In genomic region chr5:115158040-115158983, GRCm38 (mm10) we compare ENCODE assay signal across 8 mouse cellular contexts. TPM values are rescaled to one million over a fixed set of nuclear protein-coding genes. Genes with fewer than 3 reads are reported as not detected.
DNase-seq lines count a peak whose midpoint lies in the region; ATAC-seq and TF ChIP-seq lines count a peak whose summit lies in the region.

TSS of gene Mlec (minus strand) at chr5:115158179.

- H3K27ac ChIP-seq in ES-Bruce4 (ENCODE audit: insufficient read depth, low read length), result peak within 1 kb of the TSS; percentile 47; the same call in 1 of the 2 replicates
- peak within 1 kb of the TSS; percentile 97 for H3K27ac ChIP-seq in forebrain, embryonic 14.5 days (ENCODE audit: low read depth, low read length)
- peak within 1 kb of the TSS; percentile 100 for H3K27ac ChIP-seq in neural tube, embryonic 15.5 days (replicated peaks)

- under 1% methylated on average over 75 of the region's 78 CpGs for WGBS in forebrain, embryonic 14.5 days
- WGBS in neural tube, embryonic 15.5 days, result under 1% methylated on average over 73 of the region's 78 CpGs

- H3K4me1 ChIP-seq in ES-Bruce4 (ENCODE audit: control insufficient read depth, insufficient read depth, low read length), result peaks cover 3% of the 10 kb centered on the region
- peaks cover 23% of the 10 kb centered on the region for H3K4me1 ChIP-seq in forebrain, embryonic 14.5 days (ENCODE audit: control insufficient read depth, insufficient read depth, low read length)
- peaks cover 55% of the 10 kb centered on the region for H3K4me1 ChIP-seq in neural tube, embryonic 15.5 days

- intact Hi-C loops in heart, postnatal 14 days (cut with DNase I), result no loop called here

- no peaks in the 10 kb centered on the region for H3K9me3 ChIP-seq in ES-Bruce4 (replicated peaks; ENCODE audit: control insufficient read depth, insufficient read depth, low read length, poor library complexity, severe bottlenecking)
- H3K9me3 ChIP-seq in forebrain, embryonic 14.5 days (replicated peaks; ENCODE audit: control insufficient read depth, low read length), result no peaks in the 10 kb centered on the region
- H3K9me3 ChIP-seq in neural tube, embryonic 15.5 days (replicated peaks), result no peaks in the 10 kb centered on the region

- no peak for TF ChIP-seq CTCF in ES-Bruce4 (IDR thresholded peaks at IDR 0.05; ENCODE audit: low read depth, low read length)

- peak; percentile 93 for ATAC-seq in cerebellum, adult (ENCODE audit: insufficient number of reproducible peaks, low FRiP score, low TSS enrichment)
- peak; percentile 98 for ATAC-seq in forebrain, embryonic 14.5 days
- ATAC-seq in neural tube, embryonic 15.5 days (ENCODE audit: low FRiP score), result peak; percentile 97

- no peaks in the 10 kb centered on the region for H3K27me3 ChIP-seq in ES-Bruce4 (ENCODE audit: control insufficient read depth, insufficient read depth, low read length, poor library complexity, severe bottlenecking)
- H3K27me3 ChIP-seq in forebrain, embryonic 14.5 days (replicated peaks; ENCODE audit: control insufficient read depth, insufficient read depth, low read length), result no peaks in the 10 kb centered on the region
- H3K27me3 ChIP-seq in neural tube, embryonic 15.5 days (replicated peaks), result no peaks in the 10 kb centered on the region

- peak within 1 kb of the TSS; percentile 96 for H3K9ac ChIP-seq in ES-Bruce4 (ENCODE audit: low read depth, poor library complexity, severe bottlenecking)
- peak within 1 kb of the TSS; percentile 94 for H3K9ac ChIP-seq in forebrain, embryonic 14.5 days (ENCODE audit: low read length)
- peak within 1 kb of the TSS; percentile 84 for H3K9ac ChIP-seq in neural tube, embryonic 15.5 days (replicated peaks)

- peak; percentile 99 for DNase-seq in forebrain, embryonic 14.5 days (ENCODE audit: low spot score)
- peak; percentile 99 for DNase-seq in heart, postnatal 14 days
- DNase-seq in layer of hippocampus, adult 11-12 months (ENCODE audit: low spot score), result peak; percentile 99
- peak; percentile 99 for DNase-seq in lung, adult 18-20 months
- DNase-seq in testis, postnatal 14 days (ENCODE audit: low spot score), result peak; percentile 99

- TF ChIP-seq EP300 in ES-Bruce4 (IDR thresholded peaks at IDR 0.05; ENCODE audit: insufficient read depth, low read depth, low read length), result no peak; the same call in 1 of the 2 replicates

- peaks cover 2% of the 10 kb centered on the region for H3K36me3 ChIP-seq in ES-Bruce4 (ENCODE audit: control insufficient read depth, insufficient read depth, low read length, poor library complexity, severe bottlenecking)
- peaks cover 3% of the 10 kb centered on the region; the same call in 1 of the 2 replicates for H3K36me3 ChIP-seq in forebrain, embryonic 14.5 days (ENCODE audit: control insufficient read depth, insufficient read depth, low read length)
- H3K36me3 ChIP-seq in neural tube, embryonic 15.5 days, result no peaks in the 10 kb centered on the region

- H3K4me2 ChIP-seq in forebrain, embryonic 14.5 days (ENCODE audit: low read length), result peak within 1 kb of the TSS; percentile 88
- H3K4me2 ChIP-seq in neural tube, embryonic 15.5 days, result peak within 1 kb of the TSS; percentile 94

- H3K4me3 ChIP-seq in ES-Bruce4 (ENCODE audit: low read depth, low read length), result peak within 1 kb of the TSS; percentile 97
- peak within 1 kb of the TSS; percentile 97 for H3K4me3 ChIP-seq in forebrain, embryonic 14.5 days (ENCODE audit: low read depth, low read length)
- peak within 1 kb of the TSS; percentile 58 for H3K4me3 ChIP-seq in neural tube, embryonic 15.5 days (replicated peaks)

- peak; percentile 83 for TF ChIP-seq POLR2A in ES-Bruce4 (IDR thresholded peaks at IDR 0.05; ENCODE audit: insufficient read depth, low read length)

RNA-seq across cellular contexts. Expression of gene Mlec, which starts in this region (rescaled TPM):
- 137 and 139 TPM in 2 replicates for polyA plus RNA-seq in ES-Bruce4 (2011; ENCODE audit: insufficient read depth, insufficient read length, low read depth, missing spikeins)
- polyA plus RNA-seq in forebrain, embryonic 14.5 days (2014; fragmentation: Nextera tagmentation; extraction: Ambion mirVana), result 11.4 and 12.5 TPM in 2 replicates
- total RNA-seq in heart, postnatal 14 days (2021), result 10 to 100 TPM; 70.0 to 77.1 TPM
- polyA plus RNA-seq in neural tube, embryonic 15.5 days (2015; fragmentation: Nextera tagmentation; extraction: Ambion mirVana), result 34.3 and 40.4 TPM in 2 replicates

Comparison
In these comparisons a context has a peak if more than half of its experiments do, and no peak if none do; other contexts are left out.
1. Peak in every context shown above with its lines: DNase-seq, ATAC-seq, H3K4me3 ChIP-seq and H3K27ac ChIP-seq.
2. H3K27ac ChIP-seq: peak in every context shown above with its lines; median percentile 100 in neural tube, embryonic 15.5 days; 97 in forebrain, embryonic 14.5 days; 47 in ES-Bruce4.